Mouse (Mus musculus): ENCODE results near the gene Klc4.

GRCm38 (mm10) chr17:46605126-46605525 is 40.7 kb downstream of the Klc4 start:
- no peak for TF ChIP-seq CTCF (IDR thresholded peaks at IDR 0.05; ENCODE audit: borderline replicate concordance, extremely low read depth, insufficient read depth, insufficient read length)
- no peak for TF ChIP-seq POLR2A (IDR thresholded peaks at IDR 0.05; ENCODE audit: borderline replicate concordance, extremely low read depth, insufficient read depth, insufficient read length, poor library complexity, severe bottlenecking)
